Mouse (Mus musculus): Measurements from ENCODE around the gene Rnf31. TPM values are rescaled to one million over a fixed set of nuclear protein-coding genes. Genes with fewer than 3 reads are reported as not detected.

Gene Rnf31
- polyA plus RNA-seq, 1 experiment, result 52.5 TPM

DNA sequence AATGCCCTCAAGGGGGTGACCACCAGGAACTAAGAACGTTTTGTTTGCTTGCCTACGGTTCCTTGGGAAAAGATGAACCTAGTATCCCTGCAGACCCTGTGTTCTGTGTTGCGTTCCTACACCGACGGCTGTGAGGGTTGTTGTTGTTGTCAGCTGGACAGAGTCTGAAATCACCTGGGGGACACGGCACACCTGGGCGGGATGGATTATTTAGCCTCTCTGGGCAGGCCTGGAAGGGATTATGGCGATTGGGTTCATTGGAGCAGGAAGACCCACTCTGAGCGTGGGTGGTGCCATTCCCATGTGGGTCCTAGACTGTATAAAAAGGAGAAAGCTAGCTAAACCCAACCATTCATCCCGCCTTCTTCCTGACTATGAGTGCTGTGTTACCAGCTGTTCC lies 29.6 kb upstream of the Rnf31 start:
- TF ChIP-seq CTCF (IDR thresholded peaks at IDR 0.05; ENCODE audit: extremely low read depth, insufficient read depth, insufficient read length, insufficient replicate concordance) (no peak), POLR2A (IDR thresholded peaks at IDR 0.05; ENCODE audit: low read depth, low read length) (no peak)
- Histone ChIP-seq H3K4me3 (ENCODE audit: extremely low read depth, insufficient read depth, insufficient read length) (no peak overlapping the region), H3K27me3 (ENCODE audit: control insufficient read depth, insufficient read depth, low read length) (no peaks in the 10 kb centered on the region), H3K36me3 (ENCODE audit: control insufficient read depth, insufficient read depth, low read length) (peaks cover 21% of the 10 kb centered on the region), H3K27ac (ENCODE audit: insufficient read depth, low read length) (no peak overlapping the region), H3K4me1 (ENCODE audit: control insufficient read depth, insufficient read depth, insufficient read length) (peaks cover 7% of the 10 kb centered on the region; the same call in 1 of the 2 replicates)
- WGBS, result 91% methylated on average over 10 of the region's 10 CpGs
- DNase-seq (ENCODE audit: low read depth in 1 of 2, low spot score in 2 of 2), result no peak

DNA sequence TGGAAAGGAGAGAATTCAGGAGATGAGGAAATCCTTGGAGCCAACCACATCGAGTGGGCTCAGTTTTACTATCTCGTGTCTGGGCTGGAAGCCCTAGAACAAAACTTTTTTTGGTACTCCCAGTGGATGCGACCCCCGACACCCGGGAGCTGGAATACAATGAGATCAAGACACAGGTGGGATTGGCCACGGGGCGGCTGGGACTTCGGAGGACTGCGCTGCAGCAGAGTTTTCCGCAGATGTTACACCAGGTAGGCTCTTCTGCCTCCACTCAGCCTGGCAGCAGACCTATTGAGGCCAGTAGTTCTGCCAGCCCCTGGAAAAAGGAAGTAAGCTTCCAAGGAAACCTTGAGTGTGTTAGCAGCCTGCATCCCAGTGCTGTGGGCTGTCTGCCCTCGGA lies 28.3 kb upstream of the Rnf31 start:
- peaks cover 5% of the 10 kb centered on the region; the same call in 1 of the 2 replicates for H3K4me1 ChIP-seq (ENCODE audit: control insufficient read depth, insufficient read depth, insufficient read length)
- no peak overlapping the region for H3K27ac ChIP-seq (ENCODE audit: insufficient read depth, low read length)
- no peaks in the 10 kb centered on the region for H3K27me3 ChIP-seq (ENCODE audit: control insufficient read depth, insufficient read depth, low read length)
- WGBS, result 92% methylated on average over 11 of the region's 11 CpGs
- no peak overlapping the region for H3K4me3 ChIP-seq (ENCODE audit: extremely low read depth, insufficient read depth, insufficient read length)
- no peak for TF ChIP-seq POLR2A (IDR thresholded peaks at IDR 0.05; ENCODE audit: low read depth, low read length)
- no peak for TF ChIP-seq CTCF (IDR thresholded peaks at IDR 0.05; ENCODE audit: extremely low read depth, insufficient read depth, insufficient read length, insufficient replicate concordance)
- H3K36me3 ChIP-seq (ENCODE audit: control insufficient read depth, insufficient read depth, low read length), result peaks cover 29% of the 10 kb centered on the region
- no peak for DNase-seq (ENCODE audit: low read depth in 1 of 2, low spot score in 2 of 2)

DNA sequence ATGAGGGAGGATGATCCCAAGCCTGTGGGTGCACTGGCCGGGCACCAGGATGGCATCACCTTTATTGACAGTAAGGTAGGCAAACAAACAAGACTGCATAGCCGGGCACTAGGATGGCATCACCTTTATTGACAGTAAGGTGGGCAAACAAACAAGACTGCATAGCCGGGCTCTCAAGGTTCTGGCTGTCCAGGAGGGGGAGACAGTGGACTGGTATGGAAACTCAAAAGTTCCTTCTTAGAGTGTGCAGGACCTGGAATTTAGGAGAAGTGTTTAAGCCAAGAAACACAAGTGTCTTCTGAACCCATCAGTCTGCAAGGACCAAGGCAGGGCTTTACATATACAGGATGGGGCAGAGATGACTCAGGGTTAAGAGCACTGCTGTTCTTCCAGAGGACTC lies 25.8 kb upstream of the Rnf31 start:
- WGBS, result 87% methylated on average over 3 of the region's 3 CpGs
- H3K4me1 ChIP-seq (ENCODE audit: control insufficient read depth, insufficient read depth, insufficient read length), result peaks cover 5% of the 10 kb centered on the region; the same call in 1 of the 2 replicates
- no peaks in the 10 kb centered on the region for H3K27me3 ChIP-seq (ENCODE audit: control insufficient read depth, insufficient read depth, low read length)
- H3K27ac ChIP-seq (ENCODE audit: insufficient read depth, low read length), result no peak overlapping the region
- TF ChIP-seq POLR2A (IDR thresholded peaks at IDR 0.05; ENCODE audit: low read depth, low read length) (no peak), CTCF (IDR thresholded peaks at IDR 0.05; ENCODE audit: extremely low read depth, insufficient read depth, insufficient read length, insufficient replicate concordance) (no peak)
- peaks cover 42% of the 10 kb centered on the region for H3K36me3 ChIP-seq (ENCODE audit: control insufficient read depth, insufficient read depth, low read length)
- no peak overlapping the region for H3K4me3 ChIP-seq (ENCODE audit: extremely low read depth, insufficient read depth, insufficient read length)
- no peak for DNase-seq (ENCODE audit: low read depth in 1 of 2, low spot score in 2 of 2)

DNA sequence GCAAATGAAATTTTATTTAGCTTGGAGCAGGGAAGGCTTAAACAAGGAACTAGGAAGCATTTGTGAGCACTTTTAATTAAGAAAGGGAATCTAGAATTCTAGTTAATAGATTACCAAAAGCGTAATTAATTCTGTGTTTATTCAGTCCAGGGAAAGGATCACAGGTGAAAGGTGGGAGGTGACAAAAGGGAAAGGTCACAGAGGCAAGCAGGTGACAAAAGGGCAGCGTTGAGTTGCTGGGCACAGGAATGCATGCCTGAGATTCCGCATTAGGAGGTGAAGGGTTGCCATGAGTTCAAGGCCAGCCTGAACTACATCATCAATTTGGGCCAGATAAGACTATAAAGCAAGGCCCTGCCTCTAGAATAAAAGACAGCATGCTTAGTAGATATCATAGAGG lies 24.0 kb upstream of the Rnf31 start:
- peaks cover 42% of the 10 kb centered on the region for H3K36me3 ChIP-seq (ENCODE audit: control insufficient read depth, insufficient read depth, low read length)
- TF ChIP-seq CTCF (IDR thresholded peaks at IDR 0.05; ENCODE audit: extremely low read depth, insufficient read depth, insufficient read length, insufficient replicate concordance), result no peak
- TF ChIP-seq POLR2A (IDR thresholded peaks at IDR 0.05; ENCODE audit: low read depth, low read length), result no peak
- no peaks in the 10 kb centered on the region for H3K27me3 ChIP-seq (ENCODE audit: control insufficient read depth, insufficient read depth, low read length)
- H3K4me3 ChIP-seq (ENCODE audit: extremely low read depth, insufficient read depth, insufficient read length), result no peak overlapping the region
- 94% methylated on average over 3 of the region's 3 CpGs for WGBS
- H3K4me1 ChIP-seq (ENCODE audit: control insufficient read depth, insufficient read depth, insufficient read length), result no peaks in the 10 kb centered on the region
- H3K27ac ChIP-seq (ENCODE audit: insufficient read depth, low read length), result no peak overlapping the region
- no peak for DNase-seq (ENCODE audit: low read depth in 1 of 2, low spot score in 2 of 2)

DNA sequence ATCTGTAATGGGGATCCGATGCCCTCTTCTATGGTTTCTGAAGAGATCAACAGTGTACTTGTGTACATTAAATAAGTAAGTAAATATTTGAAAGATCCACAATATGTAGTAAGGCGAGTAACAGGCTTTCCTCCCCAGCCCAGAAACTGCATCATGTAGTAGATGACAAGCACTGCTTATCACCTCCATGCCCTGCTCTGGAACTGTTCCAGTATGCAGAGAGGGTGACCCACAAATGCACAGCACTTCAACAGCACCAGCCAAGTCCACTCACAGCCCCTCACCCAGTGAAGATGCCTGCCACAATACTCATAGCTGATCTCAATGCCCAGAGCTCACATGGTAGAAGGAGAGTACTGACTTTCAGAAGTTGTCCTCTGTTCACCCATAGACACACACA lies 20.9 kb upstream of the Rnf31 start:
- Histone ChIP-seq H3K4me1 (ENCODE audit: control insufficient read depth, insufficient read depth, insufficient read length) (no peaks in the 10 kb centered on the region), H3K36me3 (ENCODE audit: control insufficient read depth, insufficient read depth, low read length) (peaks cover 31% of the 10 kb centered on the region), H3K27me3 (ENCODE audit: control insufficient read depth, insufficient read depth, low read length) (no peaks in the 10 kb centered on the region), H3K27ac (ENCODE audit: insufficient read depth, low read length) (no peak overlapping the region), H3K4me3 (ENCODE audit: extremely low read depth, insufficient read depth, insufficient read length) (no peak overlapping the region)
- 80% methylated on average over 2 of the region's 2 CpGs for WGBS
- TF ChIP-seq CTCF (IDR thresholded peaks at IDR 0.05; ENCODE audit: extremely low read depth, insufficient read depth, insufficient read length, insufficient replicate concordance) (no peak), POLR2A (IDR thresholded peaks at IDR 0.05; ENCODE audit: low read depth, low read length) (no peak)
- no peak for DNase-seq (ENCODE audit: low read depth in 1 of 2, low spot score in 2 of 2)

DNA sequence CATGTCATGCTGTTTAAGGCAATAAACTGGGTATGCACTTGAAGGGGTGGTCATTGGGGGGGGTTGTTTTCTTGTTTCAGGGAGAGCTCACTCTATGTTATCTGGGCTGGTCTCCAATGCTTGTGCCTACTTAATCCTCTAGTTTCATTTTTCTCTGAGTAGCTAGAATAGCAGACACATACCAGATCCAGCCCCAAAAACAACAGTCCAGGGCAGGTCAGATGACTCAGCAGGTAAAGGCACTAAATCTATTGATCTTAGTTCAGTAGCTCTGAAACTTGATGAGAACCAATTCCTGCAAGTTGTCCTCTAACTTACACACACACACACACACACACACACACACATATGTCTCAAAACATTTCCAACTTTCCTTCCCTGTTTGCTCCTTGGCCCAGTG lies 19.7 kb upstream of the Rnf31 start:
- no peak for DNase-seq (ENCODE audit: low read depth in 1 of 2, low spot score in 2 of 2)
- peaks cover 22% of the 10 kb centered on the region for H3K36me3 ChIP-seq (ENCODE audit: control insufficient read depth, insufficient read depth, low read length)
- TF ChIP-seq POLR2A (IDR thresholded peaks at IDR 0.05; ENCODE audit: low read depth, low read length), result no peak
- H3K4me1 ChIP-seq (ENCODE audit: control insufficient read depth, insufficient read depth, insufficient read length), result no peaks in the 10 kb centered on the region
- no peak overlapping the region for H3K4me3 ChIP-seq (ENCODE audit: extremely low read depth, insufficient read depth, insufficient read length)
- no peaks in the 10 kb centered on the region for H3K27me3 ChIP-seq (ENCODE audit: control insufficient read depth, insufficient read depth, low read length)
- H3K27ac ChIP-seq (ENCODE audit: insufficient read depth, low read length), result no peak overlapping the region

DNA sequence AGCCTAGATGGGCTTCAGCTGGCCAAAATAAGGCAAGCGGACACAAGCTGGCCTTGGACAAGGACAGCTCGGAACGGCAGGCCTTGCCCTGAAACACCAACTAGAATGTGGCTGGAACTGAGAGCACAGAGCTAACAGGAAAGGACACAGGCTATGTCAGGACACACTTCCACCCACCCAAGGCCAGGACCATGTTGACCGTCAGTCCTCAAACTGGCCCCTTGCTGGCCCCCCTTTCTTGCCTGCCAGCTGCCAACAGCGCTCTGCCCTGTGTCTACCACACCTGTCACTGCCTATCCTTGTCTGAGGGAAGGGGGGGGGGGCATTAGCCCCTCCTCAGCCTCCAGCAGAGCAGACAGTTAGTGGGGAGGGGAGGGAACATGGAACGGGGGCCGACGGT lies 16.2 kb upstream of the Rnf31 start, which contains the start of gene Fitm1:
Gene Fitm1, plus strand, starts transcription at position 316 of the 400 bp plus-strand sequence.
- no peak for TF ChIP-seq POLR2A (IDR thresholded peaks at IDR 0.05; ENCODE audit: low read depth, low read length)
- TF ChIP-seq CTCF (IDR thresholded peaks at IDR 0.05; ENCODE audit: extremely low read depth, insufficient read depth, insufficient read length, insufficient replicate concordance), result no peak
- no peaks in the 10 kb centered on the region for H3K27me3 ChIP-seq (ENCODE audit: control insufficient read depth, insufficient read depth, low read length)
- DNase-seq (ENCODE audit: low read depth in 1 of 2, low spot score in 2 of 2), result no peak
- WGBS, result 77% methylated on average over 8 of the region's 8 CpGs
- no peak within 1 kb of the TSS for H3K4me3 ChIP-seq (ENCODE audit: extremely low read depth, insufficient read depth, insufficient read length)
- H3K27ac ChIP-seq (ENCODE audit: insufficient read depth, low read length), result no peak within 1 kb of the TSS
- peaks cover 3% of the 10 kb centered on the region; the same call in 1 of the 2 replicates for H3K4me1 ChIP-seq (ENCODE audit: control insufficient read depth, insufficient read depth, insufficient read length)
- peaks cover 5% of the 10 kb centered on the region; the same call in 1 of the 2 replicates for H3K36me3 ChIP-seq (ENCODE audit: control insufficient read depth, insufficient read depth, low read length)
